Mouse (Mus musculus) urinary bladder, postnatal 10 days (tissue): ENCODE measurements around the gene Accs.

Experiments
- DNase-seq: peaks from one replicate; pipeline ENCODE4 v3.0.0; 2022; ENCODE audit warnings: low spot score

Accs gene

DNA sequence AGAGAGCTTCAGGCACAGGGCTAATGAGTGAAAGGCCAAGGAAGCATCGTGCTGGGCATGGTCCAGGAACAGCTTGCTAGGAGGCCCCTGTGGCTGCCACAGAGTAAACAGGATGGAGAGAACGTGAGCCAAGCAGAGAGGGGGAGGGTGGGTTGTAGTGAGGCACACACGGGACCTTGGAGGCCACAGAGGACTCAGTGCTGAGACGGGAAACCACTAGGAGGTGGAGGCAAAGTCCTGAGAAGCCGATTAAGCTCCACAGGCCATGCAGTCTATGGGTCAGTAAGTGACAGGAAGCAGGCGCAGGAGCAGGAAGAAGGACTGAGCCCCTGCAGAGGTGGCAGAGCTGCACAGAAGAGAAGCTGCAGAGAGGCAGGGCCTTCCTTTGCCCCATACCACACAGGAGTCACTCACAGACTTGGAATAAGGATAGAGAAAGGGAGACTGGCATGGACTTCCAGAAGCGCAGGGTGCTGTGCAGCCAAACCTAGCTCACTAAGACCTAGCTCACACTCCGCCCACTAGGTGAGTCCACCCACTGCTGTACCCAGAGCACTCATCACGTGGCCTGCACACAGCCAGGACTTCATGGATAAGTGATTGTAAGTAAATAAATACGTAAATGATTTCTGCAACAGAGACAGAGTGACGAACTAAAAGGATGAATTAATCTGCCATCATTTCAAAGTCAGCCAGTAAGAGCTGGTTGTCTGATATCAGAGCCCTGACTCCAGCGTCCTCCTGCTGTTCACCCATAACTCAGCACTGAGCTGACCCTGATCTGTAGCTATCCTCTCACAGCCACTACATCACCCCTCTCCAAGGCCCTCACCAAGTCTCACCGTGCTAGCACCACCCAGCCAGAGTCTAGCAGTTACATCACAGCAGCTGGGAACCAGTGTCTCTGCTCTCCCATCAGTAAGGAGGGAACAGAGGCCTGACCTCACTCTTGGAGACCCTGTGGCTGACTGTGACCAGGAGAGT lies 57.9 kb downstream of the Accs start:
- no peak for DNase-seq

- no peak for DNase-seq
These were observed 58.9 kb downstream of the Accs start for GRCm38 (mm10) chr2:93790798-93791345.

GRCm38 (mm10) chr2:93788557-93788956 lies 61.2 kb downstream of the Accs start:
- no peak for DNase-seq

DNA sequence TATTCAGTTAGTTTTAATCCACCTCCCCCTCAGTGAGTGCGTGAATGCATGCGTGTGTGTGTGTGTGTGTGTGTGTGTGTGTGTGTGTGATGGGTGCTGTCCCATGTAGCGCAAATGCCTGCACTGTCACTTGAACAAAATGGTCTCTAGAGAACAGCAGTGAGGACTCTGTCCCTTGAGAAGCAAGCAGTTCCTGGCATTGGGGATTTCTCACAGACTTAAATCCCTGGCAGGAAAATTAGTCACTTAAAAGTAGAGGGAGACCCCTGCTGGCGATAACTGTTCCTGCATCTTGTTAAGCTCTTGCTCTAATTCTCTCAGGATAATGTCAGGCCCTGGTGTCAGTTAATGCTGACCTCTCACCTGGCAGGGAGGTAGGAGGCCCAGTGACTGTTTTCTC lies 63.6 kb downstream of the Accs start:
- DNase-seq: peak; percentile 21

- DNase-seq: no peak
These were observed 64.3 kb downstream of the Accs start for GRCm38 (mm10) chr2:93785432-93785798.

DNA sequence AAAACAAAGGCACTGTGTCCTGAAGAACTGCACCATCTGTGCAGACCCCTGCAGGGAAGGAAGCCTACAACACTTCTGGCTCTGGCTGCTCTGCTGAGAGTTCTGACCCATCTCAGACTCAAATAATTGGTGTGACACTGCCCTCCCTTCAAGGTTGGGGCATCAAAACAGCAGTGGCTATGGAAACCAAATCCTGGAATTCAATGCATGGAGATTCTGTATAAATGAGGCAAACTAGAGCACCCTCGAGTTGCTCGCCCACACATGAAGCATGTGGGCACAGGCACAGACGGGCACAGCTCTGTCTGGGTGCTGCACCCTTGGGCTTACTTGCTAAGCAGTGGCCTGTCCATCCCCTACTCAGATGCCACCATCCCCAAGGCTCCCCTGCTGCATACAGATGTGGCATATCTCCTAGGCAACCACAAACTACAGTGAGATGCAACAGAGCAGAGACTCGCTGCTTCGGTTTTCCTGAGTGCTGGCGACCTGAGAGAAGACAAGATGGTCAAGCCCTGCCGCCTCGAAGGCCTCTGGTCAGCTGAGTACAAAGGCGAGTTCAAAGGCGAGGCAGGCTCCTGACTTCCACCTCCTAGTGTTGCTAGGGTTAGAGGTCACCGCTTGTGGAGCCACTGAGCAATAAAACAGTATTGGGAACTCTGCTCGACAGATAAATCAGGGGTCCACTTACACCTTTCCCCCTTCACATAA lies 64.9 kb downstream of the Accs start:
- DNase-seq: no peak

GRCm38 (mm10) chr2:93783926-93784539 lies 65.7 kb downstream of the Accs start:
- no peak for DNase-seq
